Mouse (Mus musculus) bone marrow macrophage, adult 2 months (primary cell): Measurements from ENCODE around the gene Tyk2.

Experiments used
- CTCF ChIP-seq: IDR thresholded peaks from 2 replicates; pipeline ENCODE4 v1.5.1; 2012; ENCODE audit warnings: low read depth, mild to moderate bottlenecking, low read length, moderate library complexity
- POLR2A ChIP-seq: IDR thresholded peaks from 2 replicates; pipeline ENCODE4 v1.6.1; 2012; ENCODE audit warnings: mild to moderate bottlenecking, low read depth, low read length, borderline replicate concordance

DNA sequence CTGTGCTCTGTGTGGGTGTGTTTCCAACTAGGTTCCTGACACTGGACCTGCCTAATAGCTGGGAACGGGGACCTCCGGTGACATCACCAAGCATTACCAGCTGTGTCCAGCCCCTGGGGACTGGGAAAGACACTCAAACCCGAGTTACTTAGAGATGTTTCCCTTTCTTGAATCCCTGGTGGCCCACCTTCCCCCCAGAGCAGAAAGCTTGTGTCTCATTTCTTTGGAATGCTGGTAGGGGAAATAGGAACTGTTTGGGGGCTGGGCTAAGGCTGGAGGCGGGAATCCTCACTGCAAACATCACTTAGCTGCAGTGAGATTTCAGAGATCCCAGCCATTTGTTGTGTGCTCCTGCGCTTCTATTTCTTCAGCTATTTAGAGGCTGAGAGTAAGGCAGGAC is 22.8 kb upstream of the Tyk2 start:
- TF ChIP-seq POLR2A (no peak), CTCF (no peak)
